Mouse (Mus musculus) intestine, postnatal 0 days (tissue): ENCODE data around the gene Cenps. TPM values are rescaled to one million over a fixed set of nuclear protein-coding genes. Genes with fewer than 3 reads are reported as not detected.
"Not testable (repeated sequence)": the region's sequence is repeated elsewhere in the genome, so short reads cannot be mapped to it uniquely, and the experiment has no call there.

Experiments
- ATAC-seq: fragments of 200-750 bp; cut with Nextera tagmentation; 2 replicates; pipeline ENCODE4 v1.8.0; 2017; ENCODE audit warnings: mild to moderate bottlenecking, moderate TSS enrichment, moderate library complexity
- H3K27ac ChIP-seq: fragments of 300-500 bp; sonication (generic); 2 replicates; pipeline ENCODE4 v1.5.1; 2014; ENCODE audit warnings: mild to moderate bottlenecking, low read depth, low read length, moderate library complexity
- H3K27me3 ChIP-seq: fragments of 300-500 bp; sonication (generic); replicated peaks from 2 replicates; pipeline ENCODE4 v1.6.1; 2014; ENCODE audit warnings: low read length, mixed read lengths; ENCODE audit not compliant: control insufficient read depth, insufficient read depth
- H3K36me3 ChIP-seq: fragments of 300-500 bp; sonication (generic); 2 replicates; pipeline ENCODE4 v1.6.1; 2014; ENCODE audit warnings: mild to moderate bottlenecking, moderate library complexity; ENCODE audit not compliant: control insufficient read depth, insufficient read depth
- H3K4me1 ChIP-seq: fragments of 300-500 bp; sonication (generic); replicated peaks from 2 replicates; pipeline ENCODE4 v1.6.1; 2014; ENCODE audit warnings: antibody characterized with exemption, low read length, mixed read lengths; ENCODE audit not compliant: control insufficient read depth, insufficient read depth
- H3K4me2 ChIP-seq: fragments of 300-500 bp; sonication (generic); replicated peaks from 2 replicates; pipeline ENCODE4 v1.6.1; 2014; ENCODE audit warnings: low read depth, mild to moderate bottlenecking, moderate library complexity
- H3K4me3 ChIP-seq: fragments of 300-500 bp; sonication (generic); 2 replicates; pipeline ENCODE4 v1.5.1; 2014; ENCODE audit warnings: low read depth, low read length
- H3K9ac ChIP-seq: fragments of 300-500 bp; sonication (generic); 2 replicates; pipeline ENCODE4 v1.6.1; 2014; ENCODE audit warnings: mild to moderate bottlenecking, low read depth, low read length
- H3K9me3 ChIP-seq: fragments of 300-500 bp; sonication (generic); 2 replicates; pipeline ENCODE4 v1.6.1; 2016; ENCODE audit warnings: mixed run types; ENCODE audit not compliant: control insufficient read depth
- CTCF ChIP-seq: sonication (generic); IDR thresholded peaks from 2 replicates; pipeline ENCODE4 v1.5.1; 2016; ENCODE audit warnings: low read depth, mild to moderate bottlenecking, control low read depth, antibody characterized with exemption, moderate library complexity
- WGBS: fragments of 180-500 bp; shearing (Covaris S2); extraction: QIAGEN DNeasy Blood & Tissue Kit; methylation state at CpG from one replicate; pipeline ENCODE4 v1.1.7; 2014; 5-methylcytosine and 5-hydroxymethylcytosine counted together
- polyA plus RNA-seq: library from polyadenylated mRNA; unstranded; fragments of >200 nt; fragmentation: Nextera tagmentation; extraction: Ambion mirVana; gene quantifications from 2 replicates; pipeline ENCODE4 v1.2.1, GENCODE M21; 2015

The Cenps gene
- polyA plus RNA-seq, 1 experiment from 2014 or later, result 12.1 TPM

DNA sequence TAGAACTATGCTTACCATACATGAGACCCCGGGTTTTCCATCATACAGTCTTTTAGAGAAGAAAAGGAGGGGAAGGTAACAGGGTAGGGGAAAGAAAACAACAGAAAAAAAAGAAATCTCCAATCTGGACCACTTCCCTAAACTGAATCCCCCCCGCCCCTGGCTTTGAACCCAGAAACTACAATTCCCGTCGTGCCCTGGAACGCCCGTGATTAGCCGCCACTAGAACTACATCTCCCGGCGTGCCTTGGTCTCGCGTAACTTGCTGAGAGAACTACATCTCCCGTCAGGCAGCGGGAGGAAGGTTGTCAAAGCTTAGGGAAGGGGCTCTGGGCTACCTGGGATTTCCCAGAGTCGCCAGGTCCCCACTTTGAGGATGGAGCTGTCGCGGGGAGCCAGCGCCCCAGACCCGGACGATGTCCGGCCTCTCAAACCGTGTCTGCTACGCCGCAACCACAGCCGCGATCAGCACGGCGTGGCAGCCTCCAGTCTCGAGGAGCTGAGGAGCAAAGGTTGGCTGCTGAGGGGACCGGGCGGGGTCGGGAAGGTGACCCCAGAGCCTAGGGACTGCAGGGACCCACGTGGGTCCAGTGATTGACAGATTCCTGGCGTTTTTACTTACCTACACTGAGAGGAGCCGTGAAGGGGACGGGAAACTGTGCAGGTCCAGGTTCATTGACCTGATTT lies 33.4 kb downstream of the Cenps start, which contains the start of gene Dffa:
TSS of gene Dffa (plus strand) at position 272 of the 687 bp plus-strand sequence.
- peak; percentile 82 for ATAC-seq
- Histone ChIP-seq H3K9me3 (no peaks in the 10 kb centered on the region), H3K4me1 (peaks cover 6% of the 10 kb centered on the region), H3K4me2 (peak within 1 kb of the TSS; percentile 87), H3K36me3 (peaks cover 15% of the 10 kb centered on the region), H3K27me3 (no peaks in the 10 kb centered on the region), H3K4me3 (peak within 1 kb of the TSS; percentile 62), H3K9ac (peak within 1 kb of the TSS; percentile 71), H3K27ac (peak within 1 kb of the TSS; percentile 43)
- no peak for TF ChIP-seq CTCF
- under 1% methylated on average over 35 of the region's 35 CpGs for WGBS

DNA sequence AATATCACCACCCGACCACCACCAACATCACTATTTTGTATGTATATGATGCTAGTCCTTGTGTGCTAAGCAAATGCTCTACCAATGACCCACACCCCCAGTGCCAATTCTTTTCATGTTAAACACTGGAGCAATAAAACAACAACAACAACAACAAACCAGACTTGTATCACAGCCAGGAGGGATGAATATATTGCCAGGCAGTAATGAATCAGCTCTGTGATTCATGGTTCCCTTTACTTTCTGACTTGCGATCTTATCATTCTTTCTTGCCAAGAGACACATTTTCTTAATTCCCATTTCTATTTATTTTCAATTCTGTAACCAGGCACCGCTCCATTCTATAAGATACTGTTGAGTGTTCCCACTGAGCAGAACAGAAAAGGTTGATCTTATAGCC lies 36.0 kb downstream of the Cenps start:
- H3K27ac ChIP-seq, result no peak overlapping the region
- H3K4me1 ChIP-seq, result peaks cover 6% of the 10 kb centered on the region
- no peak overlapping the region for H3K4me2 ChIP-seq
- no peak for TF ChIP-seq CTCF
- no peak for ATAC-seq
- H3K4me3 ChIP-seq, result no peak overlapping the region
- no peaks in the 10 kb centered on the region for H3K27me3 ChIP-seq
- no peak overlapping the region for H3K9ac ChIP-seq
- H3K9me3 ChIP-seq, result no peaks in the 10 kb centered on the region
- peaks cover 4% of the 10 kb centered on the region; the same call in 1 of the 2 replicates for H3K36me3 ChIP-seq
- 85% methylated on average over 3 of the region's 3 CpGs for WGBS

- not testable (repeated sequence) for H3K9ac ChIP-seq, H3K4me2 ChIP-seq, H3K36me3 ChIP-seq, H3K9me3 ChIP-seq, H3K27ac ChIP-seq, H3K4me1 ChIP-seq, ATAC-seq, H3K4me3 ChIP-seq, H3K27me3 ChIP-seq
- 88% methylated on average over 12 of the region's 12 CpGs for WGBS
These were observed 37.0 kb downstream of the Cenps start for GRCm38 (mm10) chr4:149100449-149100848.

- H3K27ac ChIP-seq, result peak within 1 kb of the TSS; percentile 24
- TF ChIP-seq CTCF, result no peak
- WGBS, result 0% methylated on average over 39 of the region's 50 CpGs
These were observed 37.9 kb downstream of the Cenps start, which contains the start of gene Pex14 for GRCm38 (mm10) chr4:149099369-149100017. Pex14 (minus strand) TSS chr4:149099876.

DNA sequence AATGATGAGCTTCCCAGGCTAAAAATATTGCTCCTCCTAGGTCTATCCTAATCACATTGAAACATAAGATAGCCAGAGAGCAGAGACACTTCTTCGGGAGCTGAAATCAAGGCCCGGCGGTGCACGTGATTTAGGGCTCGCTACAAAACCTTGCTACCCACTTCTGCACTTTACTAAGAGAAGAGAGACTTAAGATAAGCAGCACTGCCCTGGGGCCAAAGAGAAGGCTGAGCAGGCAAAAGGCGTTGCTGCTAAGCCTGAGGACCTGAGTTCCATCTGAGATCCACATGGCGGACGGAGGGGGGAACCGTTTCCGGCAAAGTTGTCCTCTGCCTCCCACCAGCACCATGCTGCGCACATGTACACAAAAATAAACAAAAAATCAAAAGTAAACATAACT lies 38.9 kb downstream of the Cenps start:
- no peak for ATAC-seq
- Histone ChIP-seq H3K4me1 (no peaks in the 10 kb centered on the region), H3K27me3 (no peaks in the 10 kb centered on the region), H3K36me3 (no peaks in the 10 kb centered on the region; the same call in 1 of the 2 replicates), H3K9ac (peak overlapping the region; percentile 89), H3K27ac (peak overlapping the region; percentile 24), H3K4me2 (peak overlapping the region; percentile 87), H3K4me3 (peak overlapping the region; percentile 96), H3K9me3 (no peaks in the 10 kb centered on the region)
- TF ChIP-seq CTCF, result no peak
- WGBS, result 11% methylated on average over 11 of the region's 11 CpGs

More at GRCm38 (mm10) chr4:149099369-149100017, 37.9 kb downstream of the Cenps start, which contains the start of gene Pex14:
- peak within 1 kb of the TSS; percentile 96 for H3K4me3 ChIP-seq
- H3K4me2 ChIP-seq, result peak within 1 kb of the TSS; percentile 87
- ATAC-seq, result peak; percentile 67
- H3K27me3 ChIP-seq, result no peaks in the 10 kb centered on the region
- H3K4me1 ChIP-seq, result 0 out of 2 replicates have a peak, but pooled peaks cover under 1% of the 10 kb centered on the region
- no peaks in the 10 kb centered on the region for H3K9me3 ChIP-seq
- no peaks in the 10 kb centered on the region for H3K36me3 ChIP-seq
- peak within 1 kb of the TSS; percentile 89 for H3K9ac ChIP-seq

- Histone ChIP-seq H3K4me2 (peak overlapping the region; percentile 87), H3K9ac (0 out of 2 replicates have a peak overlapping the region, but pooled peaks have one; percentile 89), H3K27me3 (no peaks in the 10 kb centered on the region), H3K27ac (peak overlapping the region; percentile 41), H3K4me1 (no peaks in the 10 kb centered on the region), H3K36me3 (no peaks in the 10 kb centered on the region; the same call in 1 of the 2 replicates), H3K9me3 (no peaks in the 10 kb centered on the region), H3K4me3 (peak overlapping the region; percentile 96; the same call in 1 of the 2 replicates)
- WGBS, result 57% methylated on average over 3 of the region's 3 CpGs
- no peak for ATAC-seq
- no peak for TF ChIP-seq CTCF
These were observed 39.5 kb downstream of the Cenps start for GRCm38 (mm10) chr4:149097956-149098355.
